Mouse (Mus musculus): ENCODE data around the gene Ranbp1.
"Not testable (repeated sequence)": the region's sequence is repeated elsewhere in the genome, so short reads cannot be mapped to it uniquely, and the experiment has no call there.

Gene Ranbp1

DNA sequence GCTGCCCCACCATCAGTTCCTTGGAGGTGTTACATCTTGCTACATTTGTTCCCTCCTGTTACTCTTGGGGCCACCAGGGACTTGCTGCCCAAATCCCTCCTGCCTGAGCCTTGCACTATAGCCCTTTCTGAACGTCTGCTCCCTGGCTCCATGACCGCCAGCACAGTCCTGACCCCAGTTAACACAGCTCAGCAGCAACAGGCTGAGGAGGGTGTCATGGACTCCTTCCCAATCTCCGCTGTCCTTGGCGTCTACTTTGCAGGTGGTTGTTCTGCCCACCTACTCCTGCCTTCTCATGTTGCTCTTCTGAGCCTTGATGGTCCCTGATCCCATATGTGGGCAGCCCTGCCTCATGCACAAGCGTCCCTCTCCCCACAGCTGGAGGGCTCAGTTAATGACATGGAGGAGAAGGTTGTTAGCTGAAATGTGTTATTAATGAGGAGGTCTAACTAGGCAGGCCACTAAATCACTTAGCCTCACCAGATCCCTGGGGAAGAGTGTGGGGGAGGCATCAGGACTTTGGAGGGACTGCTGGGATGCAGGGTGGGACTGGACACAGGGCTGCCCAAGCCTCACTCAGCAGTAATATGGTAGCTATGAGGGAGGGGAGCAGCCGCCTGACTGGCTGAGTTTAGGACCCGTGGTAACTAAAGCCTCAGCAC lies 45.0 kb downstream of the Ranbp1 start:
- no peak for DNase-seq (ENCODE audit: low spot score in 2 of 2)

DNA sequence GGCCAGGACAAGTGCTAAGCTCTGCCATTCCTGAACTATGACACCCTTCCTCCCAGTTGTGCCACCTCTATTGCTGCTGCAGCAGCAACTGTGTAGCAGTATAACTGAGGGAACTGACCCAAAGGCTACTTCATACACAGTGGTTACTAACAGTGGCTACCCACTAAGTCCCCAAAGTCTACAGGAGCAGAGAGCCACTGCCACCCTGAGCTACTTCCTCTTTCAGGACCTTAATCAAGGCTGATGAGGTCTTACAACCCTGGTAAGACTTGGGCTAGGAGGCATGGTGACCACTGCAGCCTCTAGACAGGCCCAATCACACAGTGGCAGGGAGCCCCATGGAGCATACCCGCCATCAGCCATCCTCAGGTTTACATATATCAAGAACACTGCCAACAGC lies 46.5 kb downstream of the Ranbp1 start:
- no peak for DNase-seq (ENCODE audit: low spot score in 2 of 2)

DNA sequence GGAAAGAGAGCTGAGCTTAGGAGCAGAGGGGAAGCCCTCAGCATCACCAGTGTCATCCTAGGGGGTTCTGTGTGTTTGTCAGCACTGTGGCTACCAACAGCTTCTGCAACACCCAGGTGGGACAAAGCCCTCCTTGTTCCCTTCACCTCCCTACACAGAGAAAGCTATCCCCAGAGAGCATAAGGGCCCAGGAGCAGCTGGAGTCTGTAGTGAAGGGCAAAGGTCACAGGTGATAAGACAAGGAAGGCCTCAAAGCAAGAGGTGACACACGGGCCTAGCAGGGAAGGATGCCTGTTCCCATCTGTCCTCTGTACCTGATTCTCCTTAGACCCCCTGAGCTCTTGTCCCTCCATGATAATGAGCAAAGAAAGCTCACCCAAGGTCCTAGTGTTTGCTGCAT lies 46.9 kb downstream of the Ranbp1 start:
- no peak for DNase-seq (ENCODE audit: low spot score in 2 of 2)

DNA sequence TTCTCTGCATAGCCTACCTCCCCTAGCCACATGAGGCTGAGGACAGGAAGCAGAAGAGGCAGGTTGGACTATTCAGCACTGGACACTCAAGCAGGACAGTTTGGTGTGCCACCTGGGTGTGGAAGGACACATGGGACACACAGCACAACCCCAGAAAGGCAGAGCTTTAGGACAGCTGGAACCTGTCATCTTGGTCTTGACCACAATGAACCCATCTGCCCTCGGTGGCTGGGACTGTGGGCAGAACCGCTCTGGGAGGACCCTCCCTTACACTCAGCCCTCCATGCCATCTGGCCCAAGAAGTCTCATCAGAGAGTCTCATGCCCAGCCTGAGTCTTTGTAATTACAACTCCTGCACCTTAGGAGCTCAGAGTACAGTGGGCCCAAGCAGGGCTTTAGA lies 48.5 kb downstream of the Ranbp1 start:
- no peak for DNase-seq (ENCODE audit: low spot score in 2 of 2)

DNA sequence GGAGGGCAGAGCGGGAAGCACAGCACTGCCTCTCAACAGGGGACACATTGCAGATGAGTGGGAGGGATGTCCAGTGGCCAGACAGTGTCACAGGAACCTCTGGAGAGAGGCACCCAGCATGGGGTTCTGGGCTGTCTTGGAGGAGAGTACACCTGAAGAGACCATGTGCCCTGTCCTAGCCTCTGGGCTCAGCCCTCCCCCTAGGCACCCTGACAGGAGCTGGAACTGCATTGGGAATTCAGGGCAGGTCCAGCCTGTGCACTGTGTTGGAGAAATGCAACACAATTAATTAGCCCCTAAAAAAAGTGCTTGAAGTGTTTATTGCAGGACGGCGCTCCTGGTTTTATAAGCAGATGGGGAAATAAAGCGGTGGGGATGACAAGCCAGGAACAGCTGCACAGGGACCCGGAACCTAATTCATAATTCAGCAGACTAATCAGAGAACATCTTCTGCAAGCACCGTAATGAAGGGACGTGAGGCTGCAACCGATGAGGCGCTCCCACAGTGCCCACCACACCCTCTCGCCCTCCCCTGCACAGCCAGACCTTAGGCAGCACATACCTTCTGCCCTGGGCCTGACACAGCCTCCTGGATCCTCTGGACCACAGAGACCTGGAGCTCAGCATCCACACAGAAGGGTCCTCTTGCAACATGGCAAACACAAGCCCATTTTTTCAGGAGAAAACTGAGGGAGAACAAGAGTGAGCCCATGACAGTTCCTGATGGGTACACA lies 50.0 kb downstream of the Ranbp1 start:
- no peak for DNase-seq (ENCODE audit: low spot score in 2 of 2)

DNA sequence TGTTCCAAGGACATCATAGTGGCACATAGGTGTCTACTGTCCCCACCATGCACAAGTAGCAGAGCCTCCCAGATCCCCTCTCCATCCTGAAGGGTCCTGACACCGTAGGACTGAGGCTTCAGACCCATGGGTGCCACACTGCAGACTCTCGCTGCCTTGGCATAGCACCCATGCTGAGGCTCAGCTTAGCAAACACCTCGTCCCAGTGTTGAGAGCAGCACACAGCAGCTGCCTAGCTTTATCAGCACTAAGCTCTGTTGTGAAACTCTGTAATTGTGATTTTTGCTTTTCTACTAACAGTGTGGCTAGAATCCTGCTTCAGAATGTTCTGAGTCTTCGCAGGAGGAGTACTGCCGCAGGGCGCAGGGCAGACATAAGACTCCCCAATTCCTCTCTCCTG lies 50.7 kb downstream of the Ranbp1 start:
- no peak for DNase-seq (ENCODE audit: low spot score in 2 of 2)

DNA sequence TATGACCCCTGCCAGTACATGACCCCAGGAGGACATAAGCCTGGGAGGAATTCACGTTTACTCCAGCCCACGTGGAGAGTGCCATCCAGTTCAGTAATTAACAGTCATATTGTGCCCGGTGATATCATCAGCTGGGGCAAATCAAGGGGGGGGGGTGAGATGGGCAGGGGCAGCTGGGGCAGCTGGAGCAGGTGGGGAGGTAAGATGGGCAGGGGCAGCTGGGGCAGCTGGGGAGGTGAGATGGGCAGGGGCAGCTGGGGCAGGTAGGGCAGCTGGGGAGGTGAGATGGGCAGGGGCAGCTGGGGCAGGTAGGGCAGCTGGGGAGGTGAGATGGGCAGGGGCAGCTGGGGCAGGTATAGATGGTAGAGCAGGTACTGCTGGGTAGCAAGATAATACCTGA lies 53.0 kb downstream of the Ranbp1 start:
- DNase-seq (ENCODE audit: low spot score in 2 of 2): not testable (repeated sequence)

DNA sequence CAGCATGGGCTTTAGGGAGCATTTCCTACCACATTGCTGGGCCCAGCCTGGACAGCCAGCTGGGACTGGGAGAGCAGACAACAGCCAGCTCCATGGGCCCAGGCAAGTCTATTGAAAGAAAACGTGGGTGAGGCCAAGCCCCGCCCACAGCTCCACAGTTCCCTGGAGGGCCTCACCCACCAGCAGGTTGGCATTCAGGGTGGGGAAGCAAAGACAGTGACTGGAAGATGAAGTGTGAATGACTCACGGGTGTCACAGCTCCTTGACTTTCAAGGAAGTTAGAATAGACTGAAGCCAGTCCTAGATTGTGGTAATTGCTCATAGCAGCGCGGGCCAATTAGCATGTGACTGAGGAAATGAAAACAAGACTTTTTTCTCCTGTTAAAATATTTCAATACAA lies 53.5 kb downstream of the Ranbp1 start:
- no peak for DNase-seq (ENCODE audit: low spot score in 2 of 2)

DNA sequence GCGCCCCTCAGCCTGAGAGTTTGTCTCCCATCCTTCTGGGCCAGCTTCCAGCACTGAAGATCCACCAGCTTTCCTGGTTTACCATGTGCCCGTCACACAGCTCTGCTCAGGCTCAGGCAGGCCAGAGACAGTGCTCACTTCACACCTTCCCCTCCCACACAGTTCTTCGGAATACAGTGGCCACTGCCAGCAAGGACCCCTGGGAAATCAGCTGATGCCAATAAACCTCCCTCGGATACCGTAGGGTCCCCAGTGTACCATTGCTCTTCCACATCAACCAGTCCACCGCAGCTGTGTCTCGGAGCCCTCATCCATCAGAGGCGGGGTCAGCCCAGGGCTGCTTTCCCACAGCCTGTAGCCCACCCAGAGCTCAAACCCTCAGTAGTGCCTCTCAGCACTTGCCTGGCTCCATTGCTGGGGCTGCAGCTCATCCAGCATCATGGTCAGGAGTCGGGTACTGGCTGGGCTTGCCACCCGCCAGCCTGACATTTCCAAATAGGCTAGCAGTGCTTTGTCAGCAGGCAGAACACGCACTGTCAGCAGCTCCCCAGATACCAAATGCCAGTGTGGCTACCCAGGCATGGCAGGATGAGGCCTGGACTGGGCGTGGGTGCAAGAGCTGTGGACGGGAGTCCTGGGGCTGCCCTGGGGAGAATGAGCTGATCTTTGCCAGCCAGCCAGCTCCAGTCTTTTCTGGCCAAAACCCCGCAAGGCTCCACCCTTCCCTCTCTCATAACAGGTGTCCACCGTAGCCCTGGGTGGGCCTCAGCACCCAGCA lies 54.1 kb downstream of the Ranbp1 start:
- DNase-seq (ENCODE audit: low spot score in 2 of 2): no peak

DNA sequence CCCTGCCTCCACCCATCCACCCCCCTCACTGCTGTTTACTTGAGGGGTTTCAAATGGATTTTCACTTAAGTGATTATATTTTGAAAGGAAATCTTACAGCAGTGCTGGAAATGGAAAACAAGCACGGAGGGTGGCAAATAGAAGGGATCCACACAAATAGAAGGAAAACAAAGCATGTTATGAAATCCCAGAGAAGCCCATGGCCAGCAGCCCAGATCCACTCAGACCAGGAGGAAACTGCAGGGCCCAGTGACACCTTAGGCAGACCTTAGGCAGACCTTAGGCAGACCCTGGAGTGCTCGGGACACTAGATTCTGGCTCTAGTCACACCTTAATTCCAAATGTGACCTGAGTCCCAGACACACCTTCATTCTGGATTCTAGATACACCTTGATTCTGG lies 57.5 kb downstream of the Ranbp1 start:
- no peak for DNase-seq (ENCODE audit: low spot score in 2 of 2)

Measured in thymus, postnatal 10 days (tissue).